Mouse (Mus musculus) cerebellum, postnatal 14 days (tissue): ENCODE data around the gene Afp.
A peak's percentile ranks its signal among the peaks of the same experiment; 100 is the strongest.

Experiments
- DNase-seq, 2 experiments: peaks; one replicate each; pipeline ENCODE4 v3.0.0; 2021; ENCODE audit warnings: mixed read lengths in 2 of 2

Gene Afp

DNA sequence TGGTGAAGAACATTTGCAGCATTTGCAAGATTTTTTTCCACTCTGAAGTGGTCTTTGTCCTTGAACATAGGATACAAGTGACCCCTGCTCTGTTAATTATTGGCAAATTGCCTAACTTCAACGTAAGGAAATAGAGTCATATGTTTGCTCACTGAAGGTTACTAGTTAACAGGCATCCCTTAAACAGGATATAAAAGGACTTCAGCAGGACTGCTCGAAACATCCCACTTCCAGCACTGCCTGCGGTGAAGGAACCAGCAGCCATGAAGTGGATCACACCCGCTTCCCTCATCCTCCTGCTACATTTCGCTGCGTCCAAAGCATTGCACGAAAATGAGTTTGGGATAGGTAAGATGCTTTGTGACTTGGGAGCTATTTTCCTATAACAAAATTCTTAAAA is at the start of gene Afp:
TSS of gene Afp (plus strand) at position 220 of the 400 bp plus-strand sequence.
- no peak for DNase-seq

DNA sequence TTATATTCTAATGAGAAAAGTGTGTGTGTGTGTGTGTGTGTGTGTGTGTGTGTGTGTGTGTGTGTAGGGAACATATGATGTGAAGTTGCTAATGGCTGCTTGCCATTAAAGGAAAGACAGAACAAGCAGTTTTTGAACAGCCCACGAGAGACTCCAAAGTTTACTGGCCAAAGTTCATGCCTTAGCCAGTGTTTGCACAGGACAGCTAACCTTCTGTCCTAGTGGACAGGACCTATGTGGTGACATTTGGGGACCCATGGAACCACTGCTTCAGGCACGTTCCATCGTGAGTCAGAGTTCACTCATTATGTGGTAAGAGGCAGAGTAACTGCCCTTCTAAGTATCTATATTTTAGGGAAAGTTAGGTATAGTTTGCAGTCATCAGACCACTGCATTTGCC is 43.0 kb upstream of the Afp start:
- no peak for DNase-seq

DNA sequence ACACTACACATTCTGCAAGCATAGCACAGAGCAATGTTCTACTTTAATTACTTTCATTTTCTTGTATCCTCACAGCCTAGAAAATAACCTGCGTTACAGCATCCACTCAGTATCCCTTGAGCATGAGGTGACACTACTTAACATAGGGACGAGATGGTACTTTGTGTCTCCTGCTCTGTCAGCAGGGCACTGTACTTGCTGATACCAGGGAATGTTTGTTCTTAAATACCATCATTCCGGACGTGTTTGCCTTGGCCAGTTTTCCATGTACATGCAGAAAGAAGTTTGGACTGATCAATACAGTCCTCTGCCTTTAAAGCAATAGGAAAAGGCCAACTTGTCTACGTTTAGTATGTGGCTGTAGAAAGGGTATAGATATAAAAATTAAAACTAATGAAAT is 40.6 kb upstream of the Afp start:
- no peak for DNase-seq

DNA sequence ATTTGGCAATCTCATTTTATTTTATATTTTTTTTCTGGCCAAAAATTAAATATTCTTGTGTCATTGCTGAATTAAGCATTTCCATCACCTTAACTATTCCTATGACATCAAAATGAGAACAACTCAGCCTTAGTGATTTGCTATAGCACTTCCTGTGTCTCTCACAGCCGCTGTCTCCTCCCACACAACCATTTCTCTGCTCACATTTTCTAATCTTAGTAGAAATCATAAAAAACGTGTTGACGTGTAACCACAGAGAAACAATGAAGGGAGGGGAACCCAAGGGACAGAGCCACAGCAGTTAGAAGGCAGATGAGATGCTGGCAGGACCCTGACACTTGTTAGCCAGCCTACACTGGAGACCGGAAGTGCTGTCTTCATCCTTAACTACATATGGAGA is 37.8 kb upstream of the Afp start:
- no peak for DNase-seq

DNA sequence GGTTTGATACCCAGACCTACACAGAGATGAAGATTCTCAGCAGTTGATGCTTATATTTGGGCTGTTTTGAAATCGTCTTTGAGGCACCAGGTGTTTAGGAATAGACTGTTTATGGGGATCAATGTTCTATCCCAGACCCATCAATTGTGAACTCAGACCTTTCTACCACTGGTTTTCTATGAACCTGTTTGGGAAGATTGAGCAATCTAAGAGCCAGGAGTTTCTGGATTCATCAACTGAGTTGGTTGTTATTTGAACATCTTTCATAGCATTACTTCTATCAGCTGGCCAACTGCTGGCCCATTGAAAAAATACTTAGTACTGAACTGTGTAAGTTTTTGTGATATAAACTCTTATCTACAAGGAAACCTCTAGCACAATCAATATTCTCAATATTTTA is 33.3 kb upstream of the Afp start:
- no peak for DNase-seq

DNA sequence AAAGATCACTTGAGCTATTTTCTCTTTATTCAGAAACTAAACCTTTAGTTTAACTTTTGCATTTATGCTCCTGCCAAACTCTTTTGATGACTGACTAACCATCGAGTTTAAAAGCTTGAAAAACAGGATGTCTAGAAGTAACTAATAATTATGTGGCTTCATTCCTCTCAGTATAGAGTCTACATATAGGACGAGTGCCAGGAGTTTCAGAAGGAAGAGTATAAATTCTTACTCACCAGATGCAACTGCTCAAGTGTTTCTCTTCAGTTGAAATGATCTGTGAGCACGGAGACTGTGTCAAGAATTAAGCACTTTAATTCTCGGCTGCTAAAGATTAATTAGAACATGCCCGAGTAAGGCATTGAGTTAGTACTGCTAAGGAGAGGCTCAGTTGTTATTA is 31.8 kb upstream of the Afp start:
- no peak for DNase-seq

DNA sequence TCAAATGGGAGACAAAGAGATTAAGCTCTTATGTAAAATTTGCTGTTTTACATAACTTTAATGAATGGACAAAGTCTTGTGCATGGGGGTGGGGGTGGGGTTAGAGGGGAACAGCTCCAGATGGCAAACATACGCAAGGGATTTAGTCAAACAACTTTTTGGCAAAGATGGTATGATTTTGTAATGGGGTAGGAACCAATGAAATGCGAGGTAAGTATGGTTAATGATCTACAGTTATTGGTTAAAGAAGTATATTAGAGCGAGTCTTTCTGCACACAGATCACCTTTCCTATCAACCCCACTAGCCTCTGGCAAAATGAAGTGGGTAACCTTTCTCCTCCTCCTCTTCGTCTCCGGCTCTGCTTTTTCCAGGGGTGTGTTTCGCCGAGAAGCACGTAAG is 29.9 kb upstream of the Afp start, which contains the start of gene Alb:
TSS of gene Alb (plus strand) at position 279 of the 400 bp plus-strand sequence.
- DNase-seq: no peak

DNA sequence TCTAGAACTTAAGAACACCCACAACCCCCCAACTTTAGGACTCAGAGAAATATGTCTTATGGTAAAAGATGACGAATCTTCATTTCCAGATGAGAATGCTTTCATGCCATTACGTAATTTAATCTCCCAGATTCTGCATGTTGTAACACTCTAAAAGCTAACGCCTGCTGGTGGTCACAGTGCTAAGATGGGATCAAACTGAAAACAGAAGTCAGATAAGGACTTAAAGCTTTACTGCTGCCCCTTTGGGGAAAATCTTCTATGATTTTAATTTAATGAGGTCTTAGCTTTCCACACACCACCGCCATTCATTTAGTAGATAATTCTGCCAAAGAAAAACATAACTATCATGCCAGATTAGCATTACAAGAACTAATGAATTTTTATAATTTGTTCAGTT is 23.7 kb upstream of the Afp start:
- no peak for DNase-seq

DNA sequence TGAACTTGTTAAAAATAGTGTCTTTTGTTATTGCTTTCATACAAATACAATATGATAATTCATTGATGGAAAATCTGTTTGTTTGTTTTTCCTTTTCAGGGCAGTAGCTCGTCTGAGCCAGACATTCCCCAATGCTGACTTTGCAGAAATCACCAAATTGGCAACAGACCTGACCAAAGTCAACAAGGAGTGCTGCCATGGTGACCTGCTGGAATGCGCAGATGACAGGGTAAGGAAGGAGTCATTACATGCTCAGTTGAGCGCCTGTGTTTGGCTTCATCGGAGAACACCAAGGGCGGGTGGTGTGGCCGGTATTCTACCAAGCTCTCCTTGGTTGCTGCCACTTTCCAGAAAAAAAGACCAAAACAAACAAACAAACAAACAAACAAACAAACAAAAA is 23.3 kb upstream of the Afp start:
- DNase-seq: peak; percentile 15 to 40

DNA sequence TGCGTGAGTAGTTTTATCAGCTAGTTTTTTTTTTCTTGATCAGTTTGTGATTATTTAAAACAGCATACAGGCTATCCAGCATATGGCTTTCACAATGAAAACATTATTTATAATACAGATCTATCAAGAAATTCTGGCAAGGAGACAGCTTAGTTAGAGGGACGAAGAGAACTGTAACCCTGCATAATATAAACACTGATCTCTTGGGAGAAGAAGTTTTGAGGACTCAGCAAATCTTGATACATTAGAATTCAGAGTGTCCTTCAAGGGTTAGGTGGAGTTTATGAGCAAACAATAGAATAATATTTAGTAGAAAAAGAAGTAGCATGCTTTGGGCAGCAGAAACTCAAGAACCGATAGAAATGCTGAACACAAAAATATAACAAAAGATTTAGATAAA is 19.7 kb upstream of the Afp start:
- no peak for DNase-seq

DNA sequence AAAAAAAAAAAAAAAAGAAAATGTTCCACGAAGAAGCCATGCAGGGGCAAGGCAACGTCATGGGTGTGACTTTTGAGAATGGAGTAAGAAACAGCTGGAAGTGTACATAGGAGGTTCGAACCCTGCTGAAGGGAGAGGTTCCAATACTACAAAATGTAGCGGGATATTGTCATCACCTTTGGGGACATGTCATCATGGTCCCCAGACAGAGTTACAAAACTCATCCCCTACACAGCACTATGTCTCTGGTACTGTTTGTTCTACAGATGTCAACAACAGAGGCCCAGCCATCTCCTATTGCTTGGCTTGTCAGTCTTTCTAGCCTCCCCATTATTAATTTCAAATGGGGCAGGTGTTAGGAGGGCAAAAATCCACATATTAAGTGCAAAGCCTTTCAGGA is 16.6 kb upstream of the Afp start:
- no peak for DNase-seq

DNA sequence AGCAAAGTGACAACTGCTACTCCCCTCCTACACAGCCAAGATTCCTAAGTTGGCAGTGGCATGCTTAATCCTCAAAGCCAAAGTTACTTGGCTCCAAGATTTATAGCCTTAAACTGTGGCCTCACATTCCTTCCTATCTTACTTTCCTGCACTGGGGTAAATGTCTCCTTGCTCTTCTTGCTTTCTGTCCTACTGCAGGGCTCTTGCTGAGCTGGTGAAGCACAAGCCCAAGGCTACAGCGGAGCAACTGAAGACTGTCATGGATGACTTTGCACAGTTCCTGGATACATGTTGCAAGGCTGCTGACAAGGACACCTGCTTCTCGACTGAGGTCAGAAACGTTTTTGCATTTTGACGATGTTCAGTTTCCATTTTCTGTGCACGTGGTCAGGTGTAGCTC is 16.2 kb upstream of the Afp start:
- no peak for DNase-seq

DNA sequence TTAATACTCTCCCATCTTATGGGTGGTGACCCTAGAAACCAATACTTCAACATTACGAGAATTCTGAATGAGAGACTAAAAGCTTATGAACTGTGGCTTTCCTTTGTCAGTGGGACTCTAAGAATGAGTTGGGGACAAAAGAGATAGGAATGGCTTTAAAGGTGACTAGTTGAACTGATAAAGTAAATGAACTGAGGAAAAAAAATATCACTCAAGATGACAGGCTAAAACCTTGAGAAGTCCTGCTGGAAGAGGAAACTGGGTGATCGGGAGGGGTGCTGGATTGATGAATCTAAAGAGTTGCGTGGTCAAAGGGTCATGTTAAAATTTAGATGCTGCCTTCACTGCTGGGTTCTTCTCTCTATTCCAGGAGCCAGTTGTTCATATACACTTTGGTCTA is 13.8 kb upstream of the Afp start:
- DNase-seq: no peak

DNA sequence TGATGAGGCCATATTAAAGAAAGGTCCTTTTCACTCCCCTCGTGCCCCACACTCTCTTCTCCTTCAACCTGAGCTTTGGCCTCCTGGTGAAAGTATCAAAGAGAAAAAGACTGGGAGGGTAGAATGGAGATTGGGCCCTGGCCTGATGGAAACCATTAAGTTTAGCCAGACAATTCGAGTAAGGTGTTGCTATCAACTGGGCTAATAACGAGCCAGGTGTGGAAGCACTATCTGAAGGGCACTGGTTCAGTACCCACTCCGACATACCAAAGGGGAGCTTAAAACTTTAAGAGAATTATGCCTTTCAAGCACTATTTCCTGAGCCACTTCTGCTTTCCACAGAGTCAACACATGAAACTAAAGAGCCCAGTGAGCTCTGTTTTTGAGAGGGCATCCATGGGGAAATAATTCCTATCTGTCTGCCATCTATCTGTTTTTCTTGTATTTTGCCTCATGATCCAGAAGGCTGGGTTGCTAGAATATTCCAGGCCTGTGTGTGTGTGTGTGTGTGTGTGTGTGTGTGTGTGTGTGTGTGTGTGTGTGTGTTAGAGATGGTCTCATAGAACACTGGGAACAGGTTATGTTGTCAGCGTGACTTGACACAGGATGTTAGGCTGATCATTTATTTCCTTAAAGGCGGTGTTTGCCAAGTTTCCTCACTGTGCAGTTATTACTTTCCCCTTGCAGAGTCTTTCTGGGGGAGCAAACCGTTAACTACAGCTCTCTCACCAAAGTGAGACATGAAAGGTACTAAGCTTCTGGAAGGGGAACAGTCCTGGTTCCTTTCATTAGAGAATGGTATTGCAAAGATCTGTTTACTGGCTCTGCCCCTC is 13.0 kb upstream of the Afp start:
- DNase-seq: no peak

DNA sequence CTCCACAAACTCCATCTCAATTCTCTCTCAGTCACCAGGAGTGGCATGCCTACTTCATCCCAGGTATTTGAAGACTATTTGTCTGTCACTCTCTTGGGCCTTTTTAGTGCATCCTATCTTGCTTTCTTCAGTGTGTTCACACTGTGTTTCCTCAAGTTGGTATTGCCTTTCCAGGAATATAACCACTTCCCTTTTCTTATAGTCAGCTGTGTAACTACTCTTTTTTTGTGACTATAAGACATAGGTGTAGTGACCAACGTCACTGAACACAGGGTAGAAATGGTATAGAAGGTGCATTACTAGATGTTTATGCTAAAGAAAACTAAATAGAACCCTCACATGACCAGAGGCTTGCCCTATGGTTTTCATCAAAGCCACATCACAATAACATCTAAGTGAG is 11.7 kb upstream of the Afp start:
- DNase-seq: no peak

DNA sequence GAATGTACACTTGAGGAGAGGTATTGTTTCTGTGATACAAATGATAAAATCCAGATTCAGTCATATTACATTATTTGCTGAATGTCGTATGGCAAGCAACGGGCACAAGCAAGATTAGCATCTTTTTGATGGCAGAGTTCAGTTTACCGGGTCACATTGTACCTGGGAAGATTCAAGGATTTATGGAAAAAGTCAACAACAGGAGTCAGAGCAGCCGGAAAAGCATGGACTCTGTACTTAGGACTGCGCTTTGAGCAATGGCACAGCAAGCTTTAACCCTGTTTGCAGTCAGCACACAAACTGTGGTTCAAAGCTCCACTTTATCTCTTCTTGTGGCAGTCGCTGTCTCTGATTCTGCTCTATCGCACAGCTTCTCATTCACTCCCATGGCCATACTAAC is 4.9 kb upstream of the Afp start:
- no peak for DNase-seq

DNA sequence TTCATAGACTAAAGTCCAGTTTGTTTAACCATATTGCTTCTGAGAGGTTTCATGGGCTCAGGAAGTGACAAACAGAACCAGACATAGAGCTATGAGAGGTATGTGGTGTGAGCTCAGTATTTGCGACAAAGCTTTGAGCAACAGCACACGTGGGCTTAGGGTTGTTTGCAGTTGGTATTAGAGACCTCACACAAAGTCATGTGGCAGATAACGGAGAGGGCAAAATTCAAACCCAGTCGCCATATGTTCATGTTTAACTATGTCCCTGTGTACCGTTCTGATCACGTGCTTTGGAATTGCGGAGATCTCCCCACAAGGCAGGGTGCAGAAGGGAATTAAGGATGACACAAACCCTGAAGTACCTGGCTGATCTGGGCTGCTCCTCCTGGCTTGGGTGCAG is 2.2 kb upstream of the Afp start:
- DNase-seq: no peak

DNA sequence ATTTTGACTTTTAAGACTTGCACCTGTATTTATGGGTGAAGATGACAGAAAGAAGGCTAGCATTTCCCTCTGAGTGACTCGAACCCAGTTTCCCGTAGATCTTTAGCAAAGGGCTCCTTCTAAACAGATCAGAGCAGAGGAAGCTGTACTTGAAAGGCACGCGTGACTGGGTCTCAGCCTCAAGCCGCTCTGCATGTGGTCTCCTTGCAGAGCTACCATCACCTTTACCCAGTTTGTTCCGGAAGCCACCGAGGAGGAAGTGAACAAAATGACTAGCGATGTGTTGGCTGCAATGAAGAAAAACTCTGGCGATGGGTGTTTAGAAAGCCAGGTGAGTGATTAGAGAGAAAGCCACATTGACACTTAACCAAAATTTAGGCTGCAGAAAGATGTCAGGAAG is 1.9 kb downstream of the Afp start:
- DNase-seq: no peak

DNA sequence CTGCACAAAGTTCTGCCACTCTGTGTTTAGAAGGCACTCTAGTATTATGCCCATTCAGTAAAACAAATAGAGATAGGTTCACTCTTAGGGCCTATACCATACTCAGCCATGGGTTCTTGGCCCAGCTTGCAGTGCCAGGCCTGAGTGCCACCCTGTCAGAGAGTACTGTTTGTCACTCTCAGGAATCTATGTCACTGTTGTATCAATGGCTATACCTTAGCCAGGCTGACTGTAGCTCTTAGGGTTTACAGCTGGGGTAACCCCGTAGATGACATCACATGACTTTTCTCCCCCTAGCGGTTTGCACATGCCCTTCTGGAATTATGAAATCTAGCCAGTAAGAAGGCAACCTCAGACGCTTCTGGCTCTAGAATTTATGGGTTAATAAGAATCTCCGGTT is 3.8 kb downstream of the Afp start:
- DNase-seq: no peak

DNA sequence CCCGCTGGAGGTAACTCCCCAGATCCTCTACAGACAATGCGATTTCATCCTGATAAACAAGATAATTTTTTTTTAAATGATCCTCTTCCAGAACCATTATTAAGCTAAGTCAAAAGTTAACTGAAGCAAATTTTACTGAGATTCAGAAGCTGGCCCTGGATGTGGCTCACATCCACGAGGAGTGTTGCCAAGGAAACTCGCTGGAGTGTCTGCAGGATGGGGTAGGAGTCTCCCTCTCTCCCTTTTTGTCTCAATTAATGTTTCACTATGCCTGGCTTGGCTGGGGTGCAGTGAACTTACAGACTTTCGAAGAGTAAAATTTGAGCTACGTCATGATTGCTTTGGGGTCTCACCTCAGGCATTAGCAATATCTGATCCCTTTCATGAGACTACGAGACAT is 9.0 kb downstream of the Afp start:
- no peak for DNase-seq

DNA sequence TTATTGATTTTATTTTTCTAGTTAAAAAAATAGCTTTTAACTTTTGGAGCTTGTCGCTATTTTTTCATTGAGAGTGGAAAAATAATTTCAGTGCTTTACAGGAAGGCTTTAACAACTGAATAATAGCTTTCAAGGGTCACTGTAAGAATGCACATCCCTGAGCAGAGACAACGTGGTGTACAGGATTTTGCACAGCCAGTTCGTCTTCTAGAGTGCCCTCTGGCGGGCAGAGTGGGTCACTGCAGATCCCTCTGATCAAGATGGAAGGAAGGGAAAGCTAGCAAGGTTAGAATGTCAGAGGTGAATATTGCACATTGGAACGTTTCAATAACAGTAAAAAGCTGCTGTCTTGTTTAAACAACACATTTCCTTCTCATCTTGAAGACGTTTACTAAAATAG is 10.2 kb downstream of the Afp start:
- DNase-seq: peak; percentile 87 to 89

DNA sequence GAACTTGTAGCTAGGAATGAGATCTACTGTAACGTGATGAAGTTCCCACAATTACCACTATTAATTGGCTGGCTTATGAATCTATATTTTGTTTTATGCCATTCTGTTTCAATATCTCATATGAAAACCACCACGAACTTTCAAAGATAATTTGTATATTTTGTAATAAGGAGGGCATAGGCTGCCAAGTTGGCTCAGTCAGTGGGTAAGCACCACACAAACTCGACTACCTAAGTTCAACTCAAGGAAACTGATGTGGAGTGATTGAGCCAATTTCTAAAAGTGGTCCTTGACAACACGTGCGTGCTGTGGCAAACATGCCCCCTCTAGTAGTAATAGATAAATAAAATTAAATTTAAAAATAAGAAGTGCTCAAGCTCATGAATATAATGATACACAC is 11.2 kb downstream of the Afp start:
- no peak for DNase-seq

DNA sequence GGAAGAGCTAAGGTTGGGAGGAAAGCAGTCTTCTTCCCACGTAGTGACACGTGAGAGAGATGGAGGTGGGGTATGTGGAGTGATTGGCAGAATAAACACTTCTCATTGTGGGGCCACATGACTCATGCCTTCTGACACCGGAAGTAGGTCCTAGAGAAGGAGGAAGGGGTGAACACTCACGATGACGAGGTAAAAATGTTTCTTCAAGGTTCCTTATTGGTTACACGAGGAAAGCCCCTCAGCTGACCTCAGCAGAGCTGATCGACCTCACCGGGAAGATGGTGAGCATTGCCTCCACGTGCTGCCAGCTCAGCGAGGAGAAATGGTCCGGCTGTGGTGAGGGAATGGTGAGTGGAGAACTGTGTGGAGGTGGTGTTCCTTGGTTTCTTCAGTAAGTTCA is 14.2 kb downstream of the Afp start:
- DNase-seq: no peak

DNA sequence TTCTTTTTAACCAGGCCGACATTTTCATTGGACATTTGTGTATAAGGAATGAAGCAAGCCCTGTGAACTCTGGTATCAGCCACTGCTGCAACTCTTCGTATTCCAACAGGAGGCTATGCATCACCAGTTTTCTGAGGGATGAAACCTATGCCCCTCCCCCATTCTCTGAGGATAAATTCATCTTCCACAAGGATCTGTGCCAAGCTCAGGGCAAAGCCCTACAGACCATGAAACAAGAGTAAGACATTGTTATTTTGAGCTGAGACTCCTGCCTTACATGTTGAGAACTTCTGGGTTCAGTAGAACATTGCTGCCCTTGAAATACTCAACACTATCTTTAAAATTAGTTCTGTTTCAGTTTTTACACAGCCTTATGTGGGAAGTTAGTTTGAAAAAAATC is 16.0 kb downstream of the Afp start:
- DNase-seq: no peak

DNA sequence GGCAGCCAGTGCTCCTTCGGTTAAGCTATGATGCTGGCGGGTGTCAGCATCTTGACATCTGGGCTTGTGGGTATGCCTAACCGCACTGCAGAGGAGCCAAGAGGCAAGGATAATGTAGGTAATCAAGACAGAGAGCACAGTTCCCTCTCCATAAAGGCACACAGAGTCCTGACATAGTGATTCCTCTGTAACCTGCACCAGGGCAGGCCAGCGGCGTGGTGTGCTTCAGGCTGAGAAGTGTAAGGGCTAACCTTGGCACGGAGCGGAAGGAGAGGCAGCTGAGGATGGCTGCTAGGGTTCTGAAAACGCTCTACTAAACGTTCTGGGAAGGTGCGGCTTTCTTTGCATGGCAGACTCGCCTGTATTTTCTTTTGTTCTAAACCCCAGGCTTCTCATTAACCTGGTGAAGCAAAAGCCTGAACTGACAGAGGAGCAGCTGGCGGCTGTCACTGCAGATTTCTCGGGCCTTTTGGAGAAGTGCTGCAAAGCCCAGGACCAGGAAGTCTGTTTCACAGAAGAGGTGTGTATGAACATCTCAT is 16.9 kb downstream of the Afp start:
- DNase-seq: peak; percentile 8 to 11
